Mouse (Mus musculus) cerebellum, adult (tissue): ENCODE data around the gene Rgl1.

Experiments
- ATAC-seq: cut with Nextera tagmentation; 2 replicates; pipeline ENCODE4 v1.9.2; 2017; ENCODE audit warnings: mild to moderate bottlenecking, moderate library complexity, mixed read lengths; ENCODE audit not compliant: insufficient number of reproducible peaks, low FRiP score, low TSS enrichment

Rgl1 gene

GRCm38 (mm10) chr1:152556576-152557281 lies 209.4 kb downstream of the Rgl1 start:
- ATAC-seq, result no peak

GRCm38 (mm10) chr1:152555944-152556573 lies 210.1 kb downstream of the Rgl1 start:
- ATAC-seq, result no peak

GRCm38 (mm10) chr1:152553912-152554547 lies 212.1 kb downstream of the Rgl1 start:
- ATAC-seq, result no peak

GRCm38 (mm10) chr1:152550973-152551372 lies 215.2 kb downstream of the Rgl1 start:
- ATAC-seq, result no peak

- no peak for ATAC-seq
These were observed 215.6 kb downstream of the Rgl1 start for GRCm38 (mm10) chr1:152550544-152550943.

GRCm38 (mm10) chr1:152549061-152549738 lies 217.0 kb downstream of the Rgl1 start:
- ATAC-seq, result no peak

- no peak for ATAC-seq
These were observed 222.5 kb downstream of the Rgl1 start for GRCm38 (mm10) chr1:152543449-152544159.

GRCm38 (mm10) chr1:152542747-152543378 lies 223.3 kb downstream of the Rgl1 start:
- no peak for ATAC-seq

GRCm38 (mm10) chr1:152540304-152540887 lies 225.8 kb downstream of the Rgl1 start:
- ATAC-seq, result no peak

GRCm38 (mm10) chr1:152538817-152539216 lies 227.3 kb downstream of the Rgl1 start:
- no peak for ATAC-seq

- no peak for ATAC-seq
These were observed 229.0 kb downstream of the Rgl1 start for GRCm38 (mm10) chr1:152537186-152537585.

- ATAC-seq, result no peak
These were observed 229.6 kb downstream of the Rgl1 start for GRCm38 (mm10) chr1:152536416-152537018.

GRCm38 (mm10) chr1:152534531-152534930 lies 231.6 kb downstream of the Rgl1 start:
- no peak for ATAC-seq

GRCm38 (mm10) chr1:152531498-152531897 lies 234.7 kb downstream of the Rgl1 start:
- no peak for ATAC-seq

GRCm38 (mm10) chr1:152528778-152529177 lies 237.4 kb downstream of the Rgl1 start:
- ATAC-seq, result no peak

GRCm38 (mm10) chr1:152528214-152528613 lies 237.9 kb downstream of the Rgl1 start:
- no peak for ATAC-seq

- no peak for ATAC-seq
These were observed 240.0 kb downstream of the Rgl1 start for GRCm38 (mm10) chr1:152526154-152526553.

GRCm38 (mm10) chr1:152524987-152525648 lies 241.0 kb downstream of the Rgl1 start:
- ATAC-seq, result peak; percentile 84
